Mouse (Mus musculus) ES-E14 (cell line): ENCODE measurements around the gene Lipn.

Source experiments
- CHD2 ChIP-seq: IDR thresholded peaks from 2 replicates; pipeline ENCODE4 v1.6.1; 2014; ENCODE audit warnings: mild to moderate bottlenecking, low read depth, low read length, inconsistent platforms
- HCFC1 ChIP-seq: IDR thresholded peaks from 2 replicates; pipeline ENCODE4 v1.6.1; 2012; ENCODE audit warnings: low read length, inconsistent platforms, borderline replicate concordance; ENCODE audit not compliant: insufficient read depth
- ZNF384 ChIP-seq: IDR thresholded peaks from 2 replicates; pipeline ENCODE4 v1.6.1; 2012; ENCODE audit warnings: low read depth, low read length, inconsistent platforms

DNA sequence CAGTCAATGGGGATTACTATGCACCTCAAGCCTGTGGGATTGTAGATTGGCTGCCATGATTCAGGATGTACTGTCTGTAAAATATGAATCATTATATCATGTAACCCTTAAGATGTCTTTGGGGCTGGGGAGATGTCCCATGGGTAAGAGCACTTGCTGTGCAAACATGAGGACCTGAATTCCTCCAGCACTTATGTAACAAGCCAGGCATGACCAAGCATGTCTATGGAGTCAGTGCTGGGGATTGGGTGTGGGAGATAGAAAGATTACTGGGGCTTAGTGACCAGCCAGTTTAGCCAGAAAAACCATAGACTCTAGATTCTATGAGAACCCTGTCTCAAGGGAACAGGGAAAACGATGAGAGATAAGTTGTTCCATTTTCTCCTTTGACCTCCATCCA, 51.9 kb downstream of the Lipn start:
- TF ChIP-seq CHD2 (no peak), ZNF384 (no peak), HCFC1 (no peak)
